Mouse (Mus musculus): ENCODE data around the gene Olfr1444. TPM values are rescaled to one million over a fixed set of nuclear protein-coding genes. Genes with fewer than 3 reads are reported as not detected.

The Olfr1444 gene
- not detected in 2 replicates for polyA plus RNA-seq (2012; rRNA removed)

DNA sequence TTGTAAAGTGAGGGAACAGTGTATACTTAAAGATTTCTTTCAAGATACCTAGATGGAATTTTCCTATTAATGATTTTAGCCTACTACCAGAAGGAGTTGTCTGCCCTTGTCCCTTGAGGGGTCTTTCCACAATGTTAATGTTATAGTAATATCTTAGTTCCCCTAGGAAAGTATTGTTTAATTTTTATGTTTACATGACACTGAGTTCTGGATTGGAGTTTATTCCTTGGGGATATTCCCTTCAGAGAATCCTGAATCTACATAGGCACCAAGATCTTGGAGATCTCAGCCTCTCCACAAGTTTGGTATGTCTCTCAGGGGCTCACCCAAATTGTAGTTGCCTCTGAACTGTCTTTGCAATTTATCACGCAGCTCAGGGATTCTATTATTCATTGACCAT lies at the start of gene Olfr1444:
TSS of gene Olfr1444 (plus strand) at position 301 of the 400 bp plus-strand sequence.
- H3K27me3 ChIP-seq (ENCODE audit: control insufficient read depth, insufficient read depth, low read length): no peaks in the 10 kb centered on the region
- H3K4me3 ChIP-seq (ENCODE audit: low read depth, low read length): no peak within 1 kb of the TSS
- WGBS: 58% methylated on average over 1 of the region's 1 CpGs
- no peaks in the 10 kb centered on the region for H3K4me1 ChIP-seq (ENCODE audit: control insufficient read depth, insufficient read depth, insufficient read length, low read length)
- TF ChIP-seq CTCF (IDR thresholded peaks at IDR 0.05; ENCODE audit: extremely low read depth, insufficient read length, insufficient replicate concordance, low read depth, low read length) (no peak), POLR2A (IDR thresholded peaks at IDR 0.05; ENCODE audit: low read depth, low read length) (no peak)
- H3K27ac ChIP-seq (ENCODE audit: insufficient read depth, low read depth, low read length): no peak within 1 kb of the TSS
- no peaks in the 10 kb centered on the region for H3K36me3 ChIP-seq (ENCODE audit: control insufficient read depth, insufficient read depth, low read length)

DNA sequence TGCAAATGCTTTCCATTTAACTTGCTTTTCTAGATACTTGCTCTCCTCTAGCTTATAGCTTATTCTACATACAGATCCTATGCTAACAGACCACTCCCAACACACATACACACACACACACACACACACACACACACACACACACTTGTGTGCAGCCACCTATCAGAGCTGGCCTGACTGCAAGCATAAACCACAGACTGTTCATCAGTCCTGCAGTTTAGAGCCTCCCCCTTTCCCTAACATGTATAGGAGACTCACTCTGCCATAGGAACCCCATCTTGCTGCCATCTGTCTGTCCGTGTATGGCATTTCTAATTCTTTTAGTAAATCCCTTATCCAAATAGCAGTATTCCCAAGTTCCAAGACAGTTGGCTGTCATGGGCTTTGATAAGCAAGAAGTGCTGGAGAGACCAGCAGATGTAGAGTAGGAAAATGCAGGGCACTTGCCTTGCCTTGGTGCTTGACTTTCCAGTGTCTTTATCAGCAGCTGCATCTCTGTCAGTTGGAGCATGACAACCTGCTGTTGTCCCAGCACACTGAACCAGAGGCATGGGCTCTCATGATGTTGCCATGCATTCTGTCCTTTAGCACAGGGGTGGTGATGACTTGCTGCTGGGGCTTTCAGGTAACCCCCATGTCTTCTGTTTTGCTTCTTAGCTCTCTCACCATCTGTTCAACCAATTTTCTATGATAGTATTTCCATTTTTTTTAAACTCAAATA lies 44.3 kb upstream of the Olfr1444 start:
- TF ChIP-seq CTCF (IDR thresholded peaks at IDR 0.05; ENCODE audit: extremely low read depth, insufficient read length, insufficient replicate concordance, low read depth, low read length) (no peak), POLR2A (IDR thresholded peaks at IDR 0.05; ENCODE audit: low read depth, low read length) (no peak)
- Histone ChIP-seq H3K27ac (ENCODE audit: insufficient read depth, low read depth, low read length) (no peak overlapping the region), H3K27me3 (ENCODE audit: control insufficient read depth, insufficient read depth, low read length) (no peaks in the 10 kb centered on the region), H3K4me3 (ENCODE audit: low read depth, low read length) (no peak overlapping the region), H3K36me3 (ENCODE audit: control insufficient read depth, insufficient read depth, low read length) (0 out of 2 replicates have a peak, but pooled peaks cover 1% of the 10 kb centered on the region), H3K4me1 (ENCODE audit: control insufficient read depth, insufficient read depth, insufficient read length, low read length) (no peaks in the 10 kb centered on the region)
- 75% methylated on average over 1 of the region's 1 CpGs for WGBS

DNA sequence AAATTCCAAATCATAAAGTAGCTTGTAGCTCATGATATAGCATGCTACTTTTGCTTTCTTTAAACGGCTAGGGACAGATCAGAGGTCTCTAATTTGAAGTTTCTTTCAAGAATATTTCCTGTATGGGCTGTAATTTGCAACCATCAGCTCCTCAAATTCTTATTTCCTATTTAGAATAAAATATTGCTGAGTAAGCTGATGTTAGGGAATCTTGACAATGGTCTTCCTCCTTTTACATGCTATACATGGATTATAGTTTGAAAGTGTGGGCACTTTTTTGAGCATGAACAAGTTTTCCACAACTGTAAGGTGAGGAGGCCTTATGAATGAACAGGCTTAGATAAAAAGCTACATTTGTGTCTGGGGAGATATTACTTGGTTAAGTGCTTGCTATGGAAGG lies 43.2 kb upstream of the Olfr1444 start:
- no peaks in the 10 kb centered on the region for H3K4me1 ChIP-seq (ENCODE audit: control insufficient read depth, insufficient read depth, insufficient read length, low read length)
- H3K27me3 ChIP-seq (ENCODE audit: control insufficient read depth, insufficient read depth, low read length): no peaks in the 10 kb centered on the region
- no peak overlapping the region for H3K27ac ChIP-seq (ENCODE audit: insufficient read depth, low read depth, low read length)
- H3K36me3 ChIP-seq (ENCODE audit: control insufficient read depth, insufficient read depth, low read length): 0 out of 2 replicates have a peak, but pooled peaks cover 1% of the 10 kb centered on the region
- no peak overlapping the region for H3K4me3 ChIP-seq (ENCODE audit: low read depth, low read length)
- WGBS: 71% methylated on average over 1 of the region's 1 CpGs
- no peak for TF ChIP-seq CTCF (IDR thresholded peaks at IDR 0.05; ENCODE audit: extremely low read depth, insufficient read length, insufficient replicate concordance, low read depth, low read length)
- no peak for TF ChIP-seq POLR2A (IDR thresholded peaks at IDR 0.05; ENCODE audit: low read depth, low read length)

DNA sequence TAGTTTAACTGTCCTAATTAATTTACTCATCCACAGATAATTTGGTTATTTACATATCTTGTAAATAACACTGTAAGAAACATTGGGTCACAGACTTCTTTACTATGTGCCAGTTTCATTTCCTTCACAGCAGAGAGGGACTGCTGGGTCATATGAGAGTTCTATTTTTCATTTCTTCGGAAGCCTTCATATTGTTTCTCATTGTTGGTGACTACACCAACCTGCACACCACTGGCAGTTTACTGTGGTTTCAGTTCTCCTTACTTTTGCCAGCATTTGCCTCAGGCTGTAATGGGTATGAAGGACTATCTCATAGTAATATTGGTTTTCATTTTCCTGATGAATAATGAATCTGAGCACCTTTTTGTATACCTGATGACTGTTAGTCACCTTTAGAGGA lies 38.6 kb upstream of the Olfr1444 start:
- H3K4me3 ChIP-seq (ENCODE audit: low read depth, low read length): no peak overlapping the region
- WGBS: 75% methylated on average over 1 of the region's 1 CpGs
- H3K27me3 ChIP-seq (ENCODE audit: control insufficient read depth, insufficient read depth, low read length): no peaks in the 10 kb centered on the region
- H3K27ac ChIP-seq (ENCODE audit: insufficient read depth, low read depth, low read length): no peak overlapping the region
- TF ChIP-seq POLR2A (IDR thresholded peaks at IDR 0.05; ENCODE audit: low read depth, low read length): no peak
- no peak for TF ChIP-seq CTCF (IDR thresholded peaks at IDR 0.05; ENCODE audit: extremely low read depth, insufficient read length, insufficient replicate concordance, low read depth, low read length)
- no peaks in the 10 kb centered on the region for H3K4me1 ChIP-seq (ENCODE audit: control insufficient read depth, insufficient read depth, insufficient read length, low read length)
- H3K36me3 ChIP-seq (ENCODE audit: control insufficient read depth, insufficient read depth, low read length): no peaks in the 10 kb centered on the region

DNA sequence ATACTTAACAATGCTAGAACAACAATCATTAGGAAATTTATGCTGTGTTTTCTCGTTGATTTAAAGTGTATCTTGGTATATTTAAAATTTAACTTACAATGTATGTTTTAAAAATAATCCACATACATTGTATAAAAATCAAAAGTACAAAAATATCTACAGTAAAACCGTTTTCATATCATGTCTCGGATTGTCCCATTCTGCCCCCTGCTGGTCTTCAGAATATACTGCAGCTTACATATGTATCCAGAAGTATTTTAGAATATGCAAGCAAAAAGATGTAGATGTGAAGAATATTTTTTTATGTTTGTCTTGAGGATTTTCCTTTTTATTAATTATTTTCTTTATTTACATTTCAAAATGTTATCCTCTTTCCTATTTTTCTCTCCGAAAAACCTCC lies 36.7 kb upstream of the Olfr1444 start:
- Histone ChIP-seq H3K36me3 (ENCODE audit: control insufficient read depth, insufficient read depth, low read length) (no peaks in the 10 kb centered on the region), H3K4me3 (ENCODE audit: low read depth, low read length) (no peak overlapping the region), H3K27ac (ENCODE audit: insufficient read depth, low read depth, low read length) (no peak overlapping the region), H3K27me3 (ENCODE audit: control insufficient read depth, insufficient read depth, low read length) (no peaks in the 10 kb centered on the region), H3K4me1 (ENCODE audit: control insufficient read depth, insufficient read depth, insufficient read length, low read length) (no peaks in the 10 kb centered on the region)
- TF ChIP-seq POLR2A (IDR thresholded peaks at IDR 0.05; ENCODE audit: low read depth, low read length): no peak
- TF ChIP-seq CTCF (IDR thresholded peaks at IDR 0.05; ENCODE audit: extremely low read depth, insufficient read length, insufficient replicate concordance, low read depth, low read length): no peak
- 24% methylated on average over 4 of the region's 4 CpGs for WGBS

DNA sequence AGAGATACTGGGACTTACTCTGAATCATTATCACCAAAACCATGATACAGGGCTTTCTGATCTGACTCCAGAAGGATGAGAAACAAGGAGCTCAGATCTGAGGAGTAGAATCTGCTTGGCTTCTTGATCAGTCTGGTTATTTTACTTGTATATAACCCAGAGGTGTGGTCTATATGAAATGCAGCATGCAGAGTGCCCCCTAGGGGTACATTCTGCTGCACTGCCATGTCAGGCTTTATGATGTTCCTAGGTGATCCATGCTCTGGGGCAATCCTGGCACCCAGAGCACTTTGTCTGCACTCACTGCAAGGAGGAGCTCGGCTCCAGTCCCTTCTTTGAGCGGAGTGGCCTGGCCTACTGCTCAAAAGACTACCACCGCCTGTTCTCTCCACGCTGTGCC lies 32.5 kb upstream of the Olfr1444 start:
- WGBS: 81% methylated on average over 4 of the region's 4 CpGs
- H3K27ac ChIP-seq (ENCODE audit: insufficient read depth, low read depth, low read length): no peak overlapping the region
- H3K4me3 ChIP-seq (ENCODE audit: low read depth, low read length): no peak overlapping the region
- H3K27me3 ChIP-seq (ENCODE audit: control insufficient read depth, insufficient read depth, low read length): no peaks in the 10 kb centered on the region
- H3K4me1 ChIP-seq (ENCODE audit: control insufficient read depth, insufficient read depth, insufficient read length, low read length): no peaks in the 10 kb centered on the region
- no peaks in the 10 kb centered on the region for H3K36me3 ChIP-seq (ENCODE audit: control insufficient read depth, insufficient read depth, low read length)
- no peak for TF ChIP-seq CTCF (IDR thresholded peaks at IDR 0.05; ENCODE audit: extremely low read depth, insufficient read length, insufficient replicate concordance, low read depth, low read length)
- TF ChIP-seq POLR2A (IDR thresholded peaks at IDR 0.05; ENCODE audit: low read depth, low read length): no peak

DNA sequence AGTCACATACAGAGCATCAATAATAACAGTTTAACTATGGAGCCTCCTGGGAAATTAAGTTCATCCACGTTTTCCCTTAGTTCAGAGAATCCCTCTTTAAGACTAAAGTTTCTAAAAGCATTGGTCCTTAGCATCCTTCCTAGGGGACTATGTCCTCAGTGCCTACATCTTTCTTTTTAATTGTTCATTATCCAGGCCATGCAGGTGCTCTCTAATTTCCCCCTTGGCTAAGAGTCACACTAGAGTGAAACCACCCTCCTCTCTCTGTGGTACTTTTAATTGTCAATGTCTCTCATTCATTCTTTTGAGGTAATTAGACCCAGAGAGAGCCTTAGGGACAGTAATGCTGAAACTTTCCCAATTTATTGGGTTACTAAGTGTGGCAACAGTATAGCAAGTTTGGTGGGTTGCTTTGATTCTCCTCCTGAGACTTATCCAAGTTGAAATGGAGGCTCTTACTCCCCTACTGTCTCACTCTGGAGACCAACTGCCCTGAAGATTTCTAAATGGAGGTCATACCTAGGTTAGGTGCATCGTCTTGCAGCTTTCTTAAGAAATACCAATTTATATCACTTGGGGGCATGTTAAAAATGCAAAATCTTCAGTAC lies 26.2 kb upstream of the Olfr1444 start:
- TF ChIP-seq CTCF (IDR thresholded peaks at IDR 0.05; ENCODE audit: extremely low read depth, insufficient read length, insufficient replicate concordance, low read depth, low read length): no peak
- no peak for TF ChIP-seq POLR2A (IDR thresholded peaks at IDR 0.05; ENCODE audit: low read depth, low read length)
- WGBS: 77% methylated on average over 2 of the region's 2 CpGs
- Histone ChIP-seq H3K4me3 (ENCODE audit: low read depth, low read length) (no peak overlapping the region), H3K27me3 (ENCODE audit: control insufficient read depth, insufficient read depth, low read length) (no peaks in the 10 kb centered on the region), H3K4me1 (ENCODE audit: control insufficient read depth, insufficient read depth, insufficient read length, low read length) (no peaks in the 10 kb centered on the region), H3K27ac (ENCODE audit: insufficient read depth, low read depth, low read length) (no peak overlapping the region), H3K36me3 (ENCODE audit: control insufficient read depth, insufficient read depth, low read length) (no peaks in the 10 kb centered on the region)
